Mouse (Mus musculus) hindbrain, embryonic 10.5 days (tissue): ENCODE measurements around the gene Sacm1l. TPM values are rescaled to one million over a fixed set of nuclear protein-coding genes. Genes with fewer than 3 reads are reported as not detected.

Experiments
- DNase-seq: peaks from one replicate; pipeline ENCODE4 v3.0.0-alpha.2; 2017; ENCODE audit warnings: low spot score
- H3K27ac ChIP-seq: fragments of 300-500 bp; sonication (generic); 2 replicates; pipeline ENCODE4 v1.5.1; 2016; ENCODE audit warnings: mild to moderate bottlenecking, moderate library complexity
- H3K27me3 ChIP-seq: fragments of 300-500 bp; sonication (generic); 2 replicates; pipeline ENCODE4 v1.6.1; 2016; ENCODE audit warnings: mild to moderate bottlenecking; ENCODE audit not compliant: poor library complexity, insufficient read depth, severe bottlenecking
- H3K36me3 ChIP-seq: fragments of 300-500 bp; sonication (generic); 2 replicates; pipeline ENCODE4 v1.6.1; 2016; ENCODE audit warnings: mild to moderate bottlenecking, moderate library complexity
- H3K4me1 ChIP-seq: fragments of 300-500 bp; sonication (generic); replicated peaks from 2 replicates; pipeline ENCODE4 v1.6.1; 2016; ENCODE audit warnings: mild to moderate bottlenecking
- H3K4me3 ChIP-seq: fragments of 300-500 bp; sonication (generic); 2 replicates; pipeline ENCODE4 v1.5.1; 2016; ENCODE audit warnings: mild to moderate bottlenecking, moderate library complexity
- H3K9me3 ChIP-seq: fragments of 300-500 bp; sonication (generic); 2 replicates; pipeline ENCODE4 v1.6.1; 2016; ENCODE audit warnings: mild to moderate bottlenecking, moderate library complexity
- WGBS: fragments of 180-500 bp; shearing (Covaris S2); methylation state at CpG from one replicate; pipeline ENCODE4 v1.1.7; 2016; 5-methylcytosine and 5-hydroxymethylcytosine counted together
- polyA plus RNA-seq: library from polyadenylated mRNA; unstranded; fragments of >200 nt; fragmentation: Nextera tagmentation; extraction: Ambion mirVana; gene quantifications from 2 replicates; pipeline ENCODE4 v1.2.1, GENCODE M21; 2016

Sacm1l gene
- polyA plus RNA-seq, 1 experiment from 2014 or later, result 35.8 TPM

DNA sequence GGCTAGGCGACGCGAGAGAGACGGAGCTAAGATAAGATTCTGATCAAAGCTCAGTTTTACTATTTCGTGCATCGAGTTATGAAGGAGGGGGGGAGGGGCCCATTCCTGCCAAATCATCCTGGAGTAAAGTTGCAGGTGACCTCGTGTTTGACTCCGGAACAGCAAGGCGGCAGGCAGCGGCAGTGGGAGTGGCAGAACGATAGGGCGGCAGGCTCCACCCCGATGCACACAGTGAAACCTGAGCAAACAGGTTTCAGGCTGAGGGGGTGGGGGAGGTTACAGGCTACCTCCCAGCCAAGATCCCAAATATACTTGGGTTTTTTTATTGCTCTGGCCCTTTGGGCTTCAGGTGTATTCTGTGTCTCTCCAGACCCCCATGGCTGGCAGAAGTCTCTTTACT lies 32.9 kb upstream of the Sacm1l start:
- peaks cover 21% of the 10 kb centered on the region for H3K4me1 ChIP-seq
- peak; percentile 18 for DNase-seq
- H3K27me3 ChIP-seq, result no peaks in the 10 kb centered on the region
- no peaks in the 10 kb centered on the region for H3K9me3 ChIP-seq
- peaks cover 30% of the 10 kb centered on the region for H3K36me3 ChIP-seq
- 21% methylated on average over 13 of the region's 13 CpGs for WGBS
- peak overlapping the region; percentile 9; the same call in 1 of the 2 replicates for H3K4me3 ChIP-seq
- no peak overlapping the region for H3K27ac ChIP-seq

DNA sequence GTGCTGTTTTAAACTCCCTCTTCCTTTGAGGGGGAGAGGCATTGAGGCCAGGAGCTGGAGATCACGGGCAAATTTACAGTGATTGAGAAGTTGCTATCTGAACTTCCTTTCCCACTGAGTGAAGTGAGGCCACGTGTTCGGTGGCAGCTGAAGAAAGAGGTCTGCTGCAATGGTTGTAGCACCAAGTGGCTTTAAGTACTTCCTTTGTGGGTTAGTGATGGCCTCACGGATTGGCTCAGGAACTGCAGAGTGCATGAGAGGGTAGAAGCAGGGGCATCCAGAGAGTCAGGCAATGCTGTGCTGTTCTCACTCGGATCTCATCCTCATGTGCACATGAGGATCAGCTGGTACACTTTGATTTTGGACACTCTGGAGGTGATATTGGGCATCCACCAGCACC lies 31.7 kb upstream of the Sacm1l start:
- Histone ChIP-seq H3K27me3 (no peaks in the 10 kb centered on the region), H3K9me3 (no peaks in the 10 kb centered on the region), H3K4me3 (no peak overlapping the region), H3K4me1 (peaks cover 11% of the 10 kb centered on the region; the same call in 1 of the 2 replicates), H3K36me3 (peaks cover 31% of the 10 kb centered on the region), H3K27ac (no peak overlapping the region)
- 86% methylated on average over 5 of the region's 5 CpGs for whole genome bisulfite sequencing
- DNase-seq, result no peak

DNA sequence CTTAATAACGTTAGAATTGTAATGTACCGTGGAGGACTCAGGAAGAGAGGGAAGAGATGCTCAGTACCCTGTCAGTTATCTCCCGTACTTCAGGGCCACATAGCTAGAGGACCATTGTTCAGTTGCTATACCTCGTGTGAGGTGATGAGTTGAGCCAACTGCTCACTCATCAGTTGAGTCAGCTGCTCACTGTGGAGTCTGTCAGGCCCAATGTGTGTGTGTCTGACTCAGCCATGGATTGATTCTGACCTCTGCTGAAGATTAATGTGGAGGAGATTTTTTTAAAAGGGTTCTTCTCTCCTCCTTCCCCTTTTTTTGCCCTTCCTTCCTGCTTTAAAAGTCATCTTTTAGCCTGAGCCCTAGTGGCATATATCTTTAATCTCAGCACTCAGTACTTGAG lies 29.1 kb upstream of the Sacm1l start:
- 95% methylated on average over 4 of the region's 4 CpGs for WGBS
- Histone ChIP-seq H3K9me3 (no peaks in the 10 kb centered on the region), H3K4me1 (peaks cover 11% of the 10 kb centered on the region; the same call in 1 of the 2 replicates), H3K27me3 (no peaks in the 10 kb centered on the region), H3K36me3 (peaks cover 45% of the 10 kb centered on the region), H3K27ac (no peak overlapping the region), H3K4me3 (no peak overlapping the region)
- no peak for DNase-seq

DNA sequence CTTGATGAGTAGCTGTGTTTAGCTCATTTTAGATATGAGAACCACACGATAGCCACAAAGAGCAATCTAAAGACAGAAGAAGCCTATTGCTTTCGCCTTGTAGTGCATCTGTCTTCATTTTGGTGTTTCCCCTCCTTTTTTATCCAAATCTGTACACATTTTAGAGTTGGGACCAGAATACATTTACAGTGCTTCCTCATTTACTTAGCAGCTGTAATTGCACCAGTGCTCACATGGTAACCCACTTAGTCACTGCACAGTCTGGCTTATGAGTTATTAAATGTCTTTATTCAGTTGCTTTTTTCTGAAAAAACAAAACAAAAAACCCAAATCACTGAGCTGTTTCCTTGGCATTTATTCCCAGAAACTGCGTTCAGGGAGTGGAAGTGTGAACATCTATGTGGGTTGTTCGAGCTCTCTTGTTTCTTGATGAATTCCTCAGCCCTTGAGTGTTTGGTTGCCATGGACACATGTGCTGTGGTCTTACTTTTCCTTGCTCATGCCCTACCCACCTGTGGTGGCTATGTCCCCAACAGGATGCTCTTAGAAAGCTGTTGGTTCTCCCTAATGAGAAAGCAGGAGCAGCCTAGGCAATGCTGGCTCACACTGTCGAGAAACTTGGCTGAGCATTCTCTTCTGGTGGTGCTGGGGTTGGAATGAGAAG lies 26.3 kb upstream of the Sacm1l start:
- DNase-seq, result no peak
- no peak overlapping the region for H3K27ac ChIP-seq
- H3K4me1 ChIP-seq, result no peaks in the 10 kb centered on the region
- no peak overlapping the region for H3K4me3 ChIP-seq
- H3K27me3 ChIP-seq, result no peaks in the 10 kb centered on the region
- H3K9me3 ChIP-seq, result no peaks in the 10 kb centered on the region
- peaks cover 56% of the 10 kb centered on the region for H3K36me3 ChIP-seq
- WGBS, result 80% methylated on average over 5 of the region's 5 CpGs

DNA sequence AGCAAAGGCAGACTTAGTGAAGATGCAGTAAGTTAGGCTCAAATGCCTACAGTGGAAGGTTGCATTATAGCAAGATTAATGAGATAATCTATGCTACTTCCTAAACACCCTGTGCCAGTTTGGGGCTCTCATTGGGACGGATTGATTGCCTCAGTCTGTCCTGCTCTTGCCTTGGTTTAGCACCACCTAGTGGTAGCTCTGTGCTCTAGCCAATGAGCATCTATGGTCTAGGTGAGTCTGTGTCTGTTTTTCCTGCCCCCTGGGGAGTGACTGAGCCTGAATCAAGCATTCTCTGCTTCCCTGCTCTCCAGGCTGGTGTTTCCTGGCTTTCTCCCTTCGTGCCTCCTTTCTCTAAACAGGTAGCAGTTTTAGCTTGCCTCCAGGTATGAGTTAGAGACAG lies 25.2 kb upstream of the Sacm1l start:
- H3K27me3 ChIP-seq, result no peaks in the 10 kb centered on the region
- DNase-seq, result peak; percentile 56
- H3K36me3 ChIP-seq, result peaks cover 53% of the 10 kb centered on the region
- H3K4me3 ChIP-seq, result no peak overlapping the region
- 11% methylated on average over 2 of the region's 2 CpGs for WGBS
- no peaks in the 10 kb centered on the region for H3K4me1 ChIP-seq
- no peak overlapping the region for H3K27ac ChIP-seq
- no peaks in the 10 kb centered on the region for H3K9me3 ChIP-seq

DNA sequence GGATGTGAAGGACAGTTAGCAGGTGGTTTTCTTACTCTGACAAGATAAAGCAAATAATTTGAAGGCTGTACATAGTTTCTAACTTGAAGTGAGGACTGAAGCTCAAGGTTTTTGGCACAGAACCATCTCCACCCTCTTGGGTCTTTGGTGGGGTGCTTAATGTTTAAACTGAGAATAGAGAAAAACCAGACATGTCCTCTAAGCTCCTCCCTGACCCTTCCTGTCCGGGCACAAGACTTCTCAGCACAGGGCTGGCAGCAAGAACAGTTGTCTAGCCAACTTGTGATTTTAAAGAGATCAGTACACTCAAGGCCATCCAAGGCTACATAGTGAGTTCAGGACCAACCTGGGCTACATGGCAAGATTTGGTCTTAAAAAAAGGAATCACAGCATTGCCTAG lies 24.0 kb upstream of the Sacm1l start:
- WGBS, result 85% methylated on average over 1 of the region's 1 CpGs
- DNase-seq, result no peak
- Histone ChIP-seq H3K9me3 (no peaks in the 10 kb centered on the region), H3K27ac (no peak overlapping the region), H3K27me3 (no peaks in the 10 kb centered on the region), H3K4me3 (no peak overlapping the region), H3K36me3 (peaks cover 54% of the 10 kb centered on the region), H3K4me1 (no peaks in the 10 kb centered on the region)

DNA sequence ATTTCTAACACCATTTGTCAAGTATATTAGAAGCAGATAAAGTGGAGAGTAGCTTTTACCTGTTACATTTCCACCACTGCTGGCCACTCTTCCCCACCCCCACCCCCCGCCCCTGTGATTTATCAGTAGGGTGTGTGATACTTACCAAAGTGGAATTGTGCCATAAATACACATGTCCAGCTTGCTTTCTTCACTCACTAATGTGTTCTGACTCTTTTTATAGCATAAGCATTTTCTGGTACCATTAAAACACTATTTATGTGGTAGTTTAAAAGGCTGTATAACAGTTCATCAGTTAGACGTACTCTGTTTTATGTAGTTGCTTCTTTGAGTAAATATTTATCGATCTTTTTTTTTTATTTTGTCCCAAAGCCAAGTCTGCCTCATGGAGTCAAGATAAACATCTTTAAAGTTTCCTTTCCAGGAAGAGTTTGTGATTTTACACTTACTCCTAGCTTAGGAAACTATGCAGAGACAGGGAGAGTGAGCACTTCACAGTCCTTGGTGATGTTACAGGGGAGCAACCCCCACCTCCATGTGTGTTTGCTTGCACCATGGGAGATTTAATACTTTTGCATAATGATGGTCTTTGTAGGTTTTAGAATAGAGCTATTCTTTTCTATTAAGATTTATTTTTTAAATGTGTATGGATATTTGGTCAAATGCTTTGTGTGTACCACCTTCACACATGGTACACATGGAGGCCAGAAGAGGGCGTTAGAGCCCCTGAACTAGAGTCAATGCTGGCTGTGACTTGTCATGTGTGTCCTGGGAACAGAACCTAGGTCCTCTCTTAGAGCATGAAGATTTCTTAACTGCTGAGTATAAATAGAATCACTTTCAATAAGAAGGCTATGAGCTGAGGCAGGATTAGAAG lies 23.1 kb upstream of the Sacm1l start:
- no peak overlapping the region for H3K4me3 ChIP-seq
- H3K4me1 ChIP-seq, result no peaks in the 10 kb centered on the region
- peaks cover 54% of the 10 kb centered on the region for H3K36me3 ChIP-seq
- no peaks in the 10 kb centered on the region for H3K9me3 ChIP-seq
- no peaks in the 10 kb centered on the region for H3K27me3 ChIP-seq
- 87% methylated on average over 4 of the region's 4 CpGs for WGBS
- no peak overlapping the region for H3K27ac ChIP-seq
- no peak for DNase-seq

DNA sequence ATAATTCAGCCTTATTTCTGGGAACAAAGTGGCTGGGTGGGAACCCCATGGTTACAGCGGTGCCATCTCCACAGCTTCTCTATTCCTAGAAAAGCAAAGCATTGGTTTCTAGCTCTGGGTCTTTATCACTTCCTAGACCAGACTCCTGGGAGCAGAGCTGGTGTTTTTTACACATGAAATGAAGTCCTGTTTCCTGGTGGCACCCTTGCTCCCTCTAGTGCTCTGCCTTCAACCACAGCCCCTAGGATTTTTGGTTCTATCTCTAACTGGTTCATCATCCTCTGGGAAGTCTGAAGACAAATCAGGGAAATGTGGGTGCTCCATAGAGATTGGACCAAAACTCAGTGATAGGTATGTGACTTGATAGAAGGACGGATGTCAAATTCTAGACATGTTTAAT lies 22.2 kb upstream of the Sacm1l start:
- H3K4me1 ChIP-seq, result no peaks in the 10 kb centered on the region
- H3K27me3 ChIP-seq, result no peaks in the 10 kb centered on the region
- DNase-seq, result no peak
- 89% methylated on average over 2 of the region's 2 CpGs for WGBS
- peaks cover 56% of the 10 kb centered on the region for H3K36me3 ChIP-seq
- H3K4me3 ChIP-seq, result no peak overlapping the region
- no peaks in the 10 kb centered on the region for H3K9me3 ChIP-seq
- H3K27ac ChIP-seq, result no peak overlapping the region

DNA sequence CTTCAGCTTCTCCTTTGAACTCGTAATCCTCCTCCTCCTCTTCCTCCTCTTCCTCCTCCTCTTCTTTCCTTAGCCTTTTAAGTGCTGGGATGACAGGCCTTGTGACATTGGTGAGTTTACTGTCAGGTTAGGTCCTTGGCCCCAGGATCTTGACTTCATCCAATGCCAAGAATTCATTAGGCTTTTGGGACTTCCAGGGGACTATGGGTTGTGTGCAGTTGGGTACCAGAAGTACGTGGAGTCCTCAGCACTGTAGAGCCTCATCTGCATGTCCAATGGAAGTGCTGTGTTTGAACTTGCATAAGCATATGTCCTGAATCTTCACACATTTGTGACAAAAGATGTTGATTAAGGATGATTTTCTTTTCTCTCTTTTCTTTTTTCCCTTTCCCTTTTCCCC lies 20.6 kb upstream of the Sacm1l start:
- peaks cover 58% of the 10 kb centered on the region for H3K36me3 ChIP-seq
- H3K27me3 ChIP-seq, result no peaks in the 10 kb centered on the region
- 91% methylated on average over 2 of the region's 2 CpGs for WGBS
- DNase-seq, result no peak
- H3K27ac ChIP-seq, result no peak overlapping the region
- no peak overlapping the region for H3K4me3 ChIP-seq
- no peaks in the 10 kb centered on the region for H3K9me3 ChIP-seq
- H3K4me1 ChIP-seq, result no peaks in the 10 kb centered on the region

DNA sequence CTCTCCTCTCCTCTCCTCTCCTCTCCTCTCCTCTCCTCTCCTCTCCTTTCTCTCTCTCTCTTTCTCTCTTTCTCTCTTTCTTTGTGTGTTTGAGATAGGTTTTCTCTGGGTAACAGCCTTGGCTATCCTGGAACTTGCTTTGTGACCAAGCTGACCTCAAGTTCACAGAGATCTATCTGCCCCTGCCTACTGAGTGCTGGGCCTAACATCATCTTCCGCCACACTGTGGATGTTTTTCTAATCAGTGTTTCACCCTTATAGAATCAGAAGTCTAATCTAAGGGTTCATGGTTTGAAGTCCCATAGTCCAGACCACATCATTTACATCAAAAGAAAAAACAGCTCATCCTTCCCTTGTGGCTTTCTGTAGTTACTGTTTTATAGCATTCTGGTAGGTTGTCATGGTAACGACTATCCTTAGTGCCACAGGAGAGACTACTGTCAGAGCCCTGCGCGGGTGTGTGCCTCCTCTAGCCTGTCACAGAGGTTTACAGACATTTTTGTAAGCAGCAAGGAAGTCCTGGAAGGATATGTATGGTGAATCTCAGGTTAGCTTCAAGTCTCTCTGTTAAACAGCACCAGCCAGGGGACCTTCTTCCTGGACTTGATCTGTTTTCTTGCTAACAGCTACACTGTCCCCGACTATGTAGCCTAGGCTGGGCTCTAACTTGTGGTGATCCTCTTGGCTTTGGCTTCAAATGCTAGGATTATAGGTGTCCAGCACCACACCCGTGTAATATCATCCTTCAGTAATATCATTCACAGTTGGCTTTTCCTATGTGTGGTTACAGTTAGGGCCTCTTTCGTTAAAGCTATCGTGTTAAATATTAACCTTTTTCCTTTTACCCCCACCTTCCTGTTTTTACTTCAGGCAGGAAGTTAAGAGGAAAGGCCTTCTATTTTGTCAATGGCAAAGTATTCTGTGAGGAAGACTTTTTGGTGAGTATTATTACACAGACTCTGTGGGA lies 19.6 kb upstream of the Sacm1l start:
- no peak for DNase-seq
- H3K36me3 ChIP-seq, result peaks cover 60% of the 10 kb centered on the region
- H3K4me3 ChIP-seq, result no peak overlapping the region
- 87% methylated on average over 8 of the region's 8 CpGs for WGBS
- no peaks in the 10 kb centered on the region for H3K4me1 ChIP-seq
- H3K9me3 ChIP-seq, result no peaks in the 10 kb centered on the region
- H3K27me3 ChIP-seq, result no peaks in the 10 kb centered on the region
- no peak overlapping the region for H3K27ac ChIP-seq

DNA sequence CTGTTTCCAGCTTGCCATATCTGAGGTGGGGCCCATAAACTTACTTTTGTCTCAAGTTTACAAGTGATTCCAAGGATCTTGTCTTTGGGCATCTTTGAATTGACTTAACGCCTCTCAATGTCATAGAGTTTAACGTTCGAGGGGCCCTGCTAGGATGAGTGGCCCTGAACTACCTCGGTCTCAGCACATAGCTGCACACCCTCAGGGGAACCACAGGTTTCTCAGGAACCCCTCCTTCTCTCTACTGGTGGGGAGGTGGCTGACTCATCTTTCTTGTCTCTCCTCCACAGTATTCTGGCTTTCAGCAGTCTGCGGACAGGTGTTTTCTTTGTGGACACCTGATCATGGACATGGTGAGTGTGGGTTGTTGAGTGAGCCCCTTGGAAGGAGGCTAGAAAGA lies 18.6 kb upstream of the Sacm1l start:
- Histone ChIP-seq H3K4me3 (no peak overlapping the region), H3K36me3 (peaks cover 56% of the 10 kb centered on the region), H3K9me3 (no peaks in the 10 kb centered on the region), H3K27ac (no peak overlapping the region), H3K4me1 (no peaks in the 10 kb centered on the region), H3K27me3 (no peaks in the 10 kb centered on the region)
- DNase-seq, result no peak
- 97% methylated on average over 5 of the region's 5 CpGs for WGBS

DNA sequence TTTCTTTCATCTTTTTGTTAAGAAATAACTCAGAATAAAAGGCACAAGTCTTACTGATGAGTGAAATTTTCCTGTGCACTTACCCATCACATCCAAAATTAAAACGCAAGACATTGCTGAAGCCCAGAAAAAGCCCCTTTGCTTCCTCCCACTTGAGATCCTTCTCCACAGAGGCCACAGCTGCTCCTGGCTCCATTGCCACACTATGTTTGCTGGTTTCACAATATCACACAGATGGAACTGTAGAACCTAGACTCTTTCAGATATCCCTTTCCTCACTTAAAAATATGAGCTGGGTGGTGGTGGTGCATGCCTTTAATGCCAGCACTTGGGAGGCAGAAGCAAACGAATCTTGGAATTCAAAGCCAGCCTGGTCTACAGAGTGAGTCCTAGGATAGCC lies 17.1 kb upstream of the Sacm1l start:
- Histone ChIP-seq H3K36me3 (peaks cover 68% of the 10 kb centered on the region), H3K27ac (no peak overlapping the region), H3K4me3 (no peak overlapping the region), H3K9me3 (no peaks in the 10 kb centered on the region), H3K4me1 (no peaks in the 10 kb centered on the region), H3K27me3 (no peaks in the 10 kb centered on the region)
- 83% methylated on average over 2 of the region's 2 CpGs for WGBS
- DNase-seq, result no peak
